Mouse (Mus musculus) adrenal gland, postnatal 25 days (tissue): ENCODE measurements around the gene Tiam1. TPM values are rescaled to one million over a fixed set of nuclear protein-coding genes. Genes with fewer than 3 reads are reported as not detected.
A peak's percentile ranks its signal among the peaks of the same experiment; 100 is the strongest.

Experiments used
- DNase-seq: peaks from one replicate; pipeline ENCODE4 v3.0.0; 2021; ENCODE audit warnings: mixed read lengths
- total RNA-seq: library from RNA; stranded (reverse); gene quantifications from 2 replicates; pipeline ENCODE4 v1.2.3, GENCODE M21; 2021

Tiam1 gene
- total RNA-seq, 1 experiment from 2014 or later, result 80.4 TPM

DNA sequence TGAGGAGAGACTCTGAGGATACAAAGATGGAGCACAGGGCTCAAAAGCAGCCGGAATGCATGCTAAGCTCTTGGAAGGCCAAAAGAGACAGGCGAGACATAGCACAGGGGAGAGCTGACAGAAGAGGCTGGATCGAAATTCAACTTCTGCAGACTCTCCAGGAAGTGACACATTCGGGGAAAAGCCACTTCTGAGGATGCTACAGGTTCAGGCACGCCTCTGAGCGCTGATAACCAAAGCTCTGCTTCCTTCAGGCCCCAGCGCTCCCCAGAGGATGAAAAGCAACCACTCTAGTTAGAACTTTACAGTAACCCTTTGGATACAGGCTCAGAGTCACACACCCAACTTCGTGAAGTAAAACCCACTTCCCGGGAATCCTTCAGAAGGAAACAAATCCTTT is 306.5 kb downstream of the Tiam1 start:
- DNase-seq, result no peak

DNA sequence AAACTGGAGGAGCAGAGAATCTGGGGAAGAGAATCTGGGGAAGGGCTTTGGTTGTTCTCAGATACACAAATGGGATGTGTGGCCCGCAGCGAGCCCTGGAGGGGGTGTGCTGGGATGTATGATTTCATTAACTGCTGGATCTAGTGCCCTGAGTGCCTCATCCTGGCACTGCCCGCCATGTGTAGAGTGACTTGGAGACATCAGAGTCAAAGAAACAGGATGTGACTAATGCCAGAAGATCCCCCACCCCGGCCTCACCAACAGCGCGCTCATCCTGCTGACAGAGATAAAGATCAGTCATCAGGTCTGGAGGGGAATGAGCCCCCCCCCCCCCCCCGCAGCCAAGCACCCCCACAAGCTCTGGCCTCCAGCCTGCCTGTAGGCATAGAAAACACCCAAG is 308.0 kb downstream of the Tiam1 start:
- DNase-seq, result no peak

GRCm38 (mm10) chr16:89833011-89833410 is 310.6 kb downstream of the Tiam1 start:
- DNase-seq, result no peak

GRCm38 (mm10) chr16:89831172-89831571 is 312.4 kb downstream of the Tiam1 start:
- no peak for DNase-seq

DNA sequence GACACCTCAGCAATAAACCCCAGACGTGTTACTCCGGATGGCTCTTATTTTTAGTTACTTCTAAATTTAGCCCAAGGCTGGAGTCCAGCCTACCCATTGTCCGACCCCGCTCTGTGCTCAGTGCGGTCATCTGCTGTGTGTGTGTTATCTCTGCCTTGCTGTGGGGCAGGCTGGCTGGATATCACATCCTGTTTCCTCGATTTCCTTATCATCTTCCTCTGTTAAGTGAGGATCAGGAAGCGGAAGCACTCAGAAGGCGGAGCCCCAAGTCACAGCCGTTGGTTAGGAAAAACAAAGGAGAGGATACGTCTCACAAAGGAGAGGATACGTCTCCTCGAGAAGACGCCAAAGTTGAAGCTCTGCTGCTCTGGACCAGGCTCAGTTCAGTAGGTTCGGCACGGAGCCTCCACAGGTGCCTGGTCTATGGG is 313.3 kb downstream of the Tiam1 start:
- no peak for DNase-seq

GRCm38 (mm10) chr16:89827496-89828125 is 316.0 kb downstream of the Tiam1 start:
- DNase-seq, result no peak

DNA sequence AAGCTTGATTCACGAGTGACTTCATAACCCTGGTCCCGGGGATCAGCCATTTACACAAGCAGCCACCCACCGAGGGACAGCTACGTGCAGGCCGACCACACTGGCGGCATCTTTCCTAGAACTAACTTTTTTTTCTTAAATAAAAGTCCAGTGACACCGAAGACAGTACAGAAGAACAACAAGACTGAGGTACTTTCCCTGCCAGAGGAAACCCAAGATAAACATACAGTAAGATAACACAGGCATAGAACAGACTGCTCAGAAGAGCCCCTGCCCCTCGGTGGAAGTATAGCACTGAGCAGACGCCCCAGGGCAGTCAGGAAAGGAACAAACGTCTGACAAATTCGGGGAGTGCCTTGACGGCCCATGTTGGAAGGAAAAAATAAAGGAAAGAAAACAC is 317.7 kb downstream of the Tiam1 start:
- DNase-seq, result no peak

GRCm38 (mm10) chr16:89822882-89823281 is 320.7 kb downstream of the Tiam1 start:
- no peak for DNase-seq

DNA sequence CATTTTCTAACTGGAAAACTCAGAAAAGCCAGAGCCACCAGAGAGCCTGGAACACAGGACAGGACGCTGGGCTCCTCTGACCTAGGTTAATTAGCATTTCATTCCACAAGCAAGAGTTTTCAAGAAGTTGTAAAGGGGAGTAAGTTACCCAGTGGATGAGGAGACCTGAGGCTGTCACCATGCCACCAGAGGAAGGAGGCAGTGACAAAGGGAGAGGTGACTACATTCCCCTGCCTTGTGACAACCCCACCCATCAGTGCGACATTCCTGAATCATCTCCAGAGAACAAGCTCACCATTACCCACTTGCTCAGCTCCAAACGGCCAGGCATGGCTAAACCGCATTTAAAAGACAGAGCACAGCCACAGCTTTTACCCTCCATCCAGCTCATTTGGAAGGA is 324.9 kb downstream of the Tiam1 start:
- DNase-seq, result no peak

GRCm38 (mm10) chr16:89817861-89818630 is 325.5 kb downstream of the Tiam1 start:
- peak; percentile 11 for DNase-seq

- no peak for DNase-seq
These were observed 326.3 kb downstream of the Tiam1 start for GRCm38 (mm10) chr16:89817301-89817700.

DNA sequence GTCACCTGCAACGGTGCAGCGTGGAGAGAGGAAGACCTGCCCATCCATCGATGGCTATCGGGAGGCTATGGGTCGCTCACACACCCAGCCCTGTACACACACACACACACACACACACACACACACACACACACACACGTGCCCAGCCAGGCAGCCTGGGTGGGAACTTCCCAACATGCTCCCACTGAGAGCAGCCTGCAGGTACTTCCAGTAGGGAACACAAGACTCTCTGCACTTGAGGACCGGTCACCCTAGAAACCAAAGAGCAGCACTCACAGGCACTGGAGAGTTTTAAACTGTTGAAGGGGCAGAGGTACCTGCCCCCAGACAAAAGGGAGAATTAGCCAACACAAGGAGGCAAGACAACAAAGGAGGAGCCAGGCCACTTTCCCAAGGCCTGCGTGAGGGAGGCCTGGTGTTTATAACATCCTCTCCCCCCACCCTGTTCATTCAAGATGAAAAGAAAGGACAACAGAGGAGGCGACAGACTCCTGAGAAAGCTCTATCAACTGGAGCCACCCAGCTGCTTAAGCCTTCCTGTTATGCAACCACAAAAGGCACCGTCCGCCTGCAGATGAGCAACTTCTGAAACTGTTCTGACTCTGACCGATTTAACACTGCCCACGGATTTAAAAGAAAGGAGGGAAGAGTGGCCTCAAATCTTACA is 326.9 kb downstream of the Tiam1 start:
- no peak for DNase-seq

DNA sequence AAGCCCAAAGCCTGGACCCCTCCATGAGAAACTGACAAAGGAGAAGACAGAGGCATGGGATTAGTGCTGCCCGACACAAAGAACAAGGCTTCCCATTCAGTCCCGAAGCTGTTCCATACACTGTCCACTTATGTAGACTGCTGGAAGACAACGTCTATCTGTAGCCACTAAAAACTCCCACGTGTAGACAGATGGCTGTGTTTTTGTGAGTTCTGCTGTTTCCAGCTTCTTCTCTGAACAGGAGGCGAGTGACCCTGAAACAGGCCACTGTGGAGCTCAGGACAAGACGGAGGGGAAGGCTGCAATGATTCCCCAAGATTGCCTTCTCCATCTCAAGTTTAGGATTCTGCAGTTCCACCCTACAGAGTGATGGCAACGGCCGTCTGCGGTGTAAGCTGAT is 330.0 kb downstream of the Tiam1 start:
- no peak for DNase-seq

DNA sequence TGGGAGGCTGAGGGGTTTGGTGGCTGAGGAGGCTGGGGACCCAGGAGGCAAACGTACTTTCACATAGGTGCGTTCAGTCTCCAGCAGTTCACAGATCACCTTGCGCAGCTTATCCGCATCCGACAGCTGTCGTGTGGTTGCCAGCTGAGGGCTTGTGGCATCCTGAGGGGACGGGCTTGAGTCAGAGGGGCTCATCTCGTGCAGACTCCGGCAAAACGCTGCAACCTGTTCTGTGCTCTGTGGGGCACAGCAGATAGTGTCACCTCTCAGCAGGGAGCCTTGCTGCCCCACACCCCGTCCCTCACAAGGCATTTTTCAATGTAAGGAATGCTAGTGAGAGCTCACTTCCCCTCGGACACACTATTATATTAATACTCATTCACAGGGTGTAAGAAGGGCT is 330.7 kb downstream of the Tiam1 start:
- no peak for DNase-seq

- no peak for DNase-seq
These were observed 333.2 kb downstream of the Tiam1 start for GRCm38 (mm10) chr16:89810398-89810797.

GRCm38 (mm10) chr16:89808168-89808567 is 335.4 kb downstream of the Tiam1 start:
- DNase-seq, result no peak

- no peak for DNase-seq
These were observed 337.6 kb downstream of the Tiam1 start for GRCm38 (mm10) chr16:89805946-89806345.

- DNase-seq, result no peak
These were observed 338.4 kb downstream of the Tiam1 start for GRCm38 (mm10) chr16:89805210-89805609.

- DNase-seq, result no peak
These were observed 342.1 kb downstream of the Tiam1 start for GRCm38 (mm10) chr16:89801493-89801892.

DNA sequence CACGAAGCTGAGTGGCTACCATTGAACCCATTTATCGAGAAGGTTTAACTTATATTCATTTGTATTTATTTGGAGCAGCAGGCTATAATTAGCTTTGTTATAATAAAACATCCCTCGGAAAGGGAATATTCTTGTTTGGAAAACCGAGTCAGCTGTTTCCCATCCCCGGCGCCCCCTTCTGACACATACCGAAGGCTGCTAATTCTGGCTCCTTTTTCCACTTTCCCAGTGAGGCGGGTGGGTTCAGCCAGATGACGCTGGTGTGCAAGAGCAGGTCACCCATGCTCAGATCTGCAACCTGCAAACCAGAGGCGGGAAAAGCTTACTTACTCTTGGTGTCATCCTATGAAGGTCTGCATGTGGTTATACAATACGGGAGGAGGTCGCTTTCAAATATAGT is 343.8 kb downstream of the Tiam1 start:
- DNase-seq, result no peak

GRCm38 (mm10) chr16:89796566-89796965 is 347.0 kb downstream of the Tiam1 start:
- DNase-seq, result no peak

DNA sequence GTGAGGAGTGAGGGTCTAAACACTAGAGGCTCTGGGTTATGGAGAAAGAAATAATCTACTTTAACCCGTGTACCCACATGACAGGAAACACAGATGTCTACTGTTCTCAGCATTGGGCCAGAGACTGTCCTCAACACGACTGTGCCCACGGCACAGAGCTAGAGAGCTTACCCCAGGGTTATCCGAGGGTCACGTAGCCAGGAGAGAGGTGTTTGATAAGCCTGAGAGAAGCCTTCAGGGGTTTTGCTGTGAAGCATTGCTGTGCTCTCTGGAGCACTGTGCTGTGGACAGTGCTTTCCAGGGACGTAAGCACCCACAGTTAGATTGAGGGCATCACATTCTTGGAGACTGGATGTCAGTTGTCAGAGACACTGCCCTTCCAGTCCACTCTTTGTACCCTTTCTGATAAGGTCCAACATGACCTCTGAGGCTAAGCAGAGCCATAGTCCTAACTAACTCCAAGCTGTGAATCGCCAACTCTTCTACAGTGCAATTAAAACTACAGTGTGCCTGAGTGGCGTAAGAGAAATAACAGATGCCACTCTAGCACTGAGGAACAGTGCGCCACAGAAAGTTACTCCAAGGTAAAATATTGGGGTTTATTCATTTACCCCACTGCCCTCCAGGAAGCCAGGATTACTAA is 353.7 kb downstream of the Tiam1 start:
- no peak for DNase-seq

DNA sequence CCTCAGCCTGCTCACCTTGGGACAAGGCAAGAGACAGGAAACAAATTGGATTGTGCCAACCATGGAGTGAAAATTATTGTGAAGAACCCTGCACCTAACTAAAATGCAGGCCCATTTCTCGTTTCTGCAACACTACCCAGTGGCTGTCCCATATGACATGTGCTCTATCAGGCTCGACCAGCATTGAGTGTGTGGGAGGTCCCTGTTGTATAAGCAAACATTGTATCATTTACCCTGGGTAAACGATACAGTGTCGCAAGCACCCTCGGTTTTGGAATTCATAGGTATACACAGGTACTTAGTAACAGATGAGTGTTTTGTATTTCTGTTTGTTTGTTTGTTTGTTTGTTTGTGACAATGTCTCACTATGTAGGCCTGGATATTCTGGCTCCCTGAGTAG is 357.8 kb downstream of the Tiam1 start:
- DNase-seq, result no peak
